Comparison of ENCODE assay signal across 15 mouse cellular contexts in the genomic region with DNA sequence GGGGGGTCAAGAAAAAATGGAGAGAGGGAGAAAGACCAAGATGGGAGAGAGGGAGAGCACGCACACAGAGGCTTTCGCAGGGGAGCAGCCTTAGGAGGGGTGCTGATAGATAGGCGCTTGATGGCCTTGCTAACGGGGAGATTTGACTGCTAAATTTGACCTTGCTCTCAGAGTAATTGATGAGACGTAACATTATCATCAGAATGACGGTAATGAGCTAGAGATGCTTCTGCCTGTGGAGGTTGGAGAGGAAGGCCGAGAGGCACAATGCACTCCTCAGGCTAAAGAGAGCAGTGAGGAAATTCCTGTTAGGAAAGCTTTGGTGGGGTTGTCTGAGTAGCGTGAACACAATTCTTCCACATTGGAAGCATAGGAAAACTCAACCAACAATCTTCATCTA.
A peak's percentile ranks its signal among the peaks of the same experiment; 100 is the strongest.
DNase-seq lines count a peak whose midpoint lies in the region; ATAC-seq and TF ChIP-seq lines count a peak whose summit lies in the region.
"Had no signal": no experiment of that assay in that cellular context is flagged by ENCODE, and none has a peak within 500 bp of the region (broad histone marks: within the 10 kb centered on the region; RNA-seq: fewer than 3 reads in every experiment).

No protein-coding gene starts in this region.

- no peak overlapping the region for H3K9ac ChIP-seq in forebrain, embryonic 14.5 days (ENCODE audit: low read length)
- H3K9ac ChIP-seq in midbrain, embryonic 13.5 days (replicated peaks) = no peak overlapping the region
- no peak overlapping the region for H3K9ac ChIP-seq in midbrain, postnatal 0 days (replicated peaks; ENCODE audit: low read length, poor library complexity, severe bottlenecking)
- H3K9ac ChIP-seq in hindbrain, embryonic 13.5 days = no peak overlapping the region
- H3K9ac ChIP-seq: liver, embryonic 14.5 days had no signal

- H3K36me3 ChIP-seq in forebrain, embryonic 14.5 days (ENCODE audit: control insufficient read depth, insufficient read depth, low read length) = no peaks in the 10 kb centered on the region
- no peaks in the 10 kb centered on the region for H3K36me3 ChIP-seq in forebrain, embryonic 10.5 days (replicated peaks)
- H3K36me3 ChIP-seq in midbrain, embryonic 13.5 days = no peaks in the 10 kb centered on the region
- H3K36me3 ChIP-seq in midbrain, postnatal 0 days (ENCODE audit: insufficient read depth, low read length) = no peaks in the 10 kb centered on the region
- H3K36me3 ChIP-seq in hindbrain, embryonic 13.5 days = no peaks in the 10 kb centered on the region

- H3K9me3 ChIP-seq in forebrain, embryonic 14.5 days (replicated peaks; ENCODE audit: control insufficient read depth, low read length) = no peaks in the 10 kb centered on the region
- H3K9me3 ChIP-seq in forebrain, embryonic 10.5 days = no peaks in the 10 kb centered on the region
- H3K9me3 ChIP-seq in midbrain, embryonic 13.5 days = no peaks in the 10 kb centered on the region
- no peaks in the 10 kb centered on the region for H3K9me3 ChIP-seq in midbrain, postnatal 0 days (ENCODE audit: low read length)
- no peaks in the 10 kb centered on the region for H3K9me3 ChIP-seq in hindbrain, embryonic 13.5 days

- ATAC-seq in forebrain, embryonic 14.5 days = no peak
- ATAC-seq in midbrain, embryonic 13.5 days = peak; percentile 37; the same call in 1 of the 2 replicates
- ATAC-seq in midbrain, postnatal 0 days (ENCODE audit: low FRiP score) = no peak
- ATAC-seq in hindbrain, embryonic 13.5 days (ENCODE audit: low FRiP score) = no peak

- peak; percentile 24 for DNase-seq in forebrain, embryonic 14.5 days (ENCODE audit: low spot score)
- DNase-seq in forebrain, embryonic 10.5 days (ENCODE audit: extremely low spot score, low spot score) = no peak
- no peak for DNase-seq in midbrain, postnatal 0 days (ENCODE audit: low spot score)
- peak; percentile 27 for DNase-seq in retina, embryonic 14.5 days (ENCODE audit: low spot score)
- no peak for DNase-seq in layer of hippocampus, adult 9-11 months
- DNase-seq in adrenal gland, adult 8-10 months = no peak
- DNase-seq: cerebellum, adult 9-10 months; heart, adult 18-20 months; kidney, adult 11 months; kidney, postnatal 25 days; layer of hippocampus, postnatal 36 days; thymus, adult 18-20 months had no signal

- H3K4me3 ChIP-seq in forebrain, embryonic 14.5 days (ENCODE audit: low read depth, low read length) = no peak overlapping the region
- no peak overlapping the region for H3K4me3 ChIP-seq in forebrain, embryonic 10.5 days
- H3K4me3 ChIP-seq in midbrain, embryonic 13.5 days (replicated peaks) = no peak overlapping the region
- H3K4me3 ChIP-seq in midbrain, postnatal 0 days (ENCODE audit: low read depth, low read length) = no peak overlapping the region
- H3K4me3 ChIP-seq in hindbrain, embryonic 13.5 days = no peak overlapping the region

- 43% methylated on average over 8 of the region's 8 CpGs for WGBS in forebrain, embryonic 14.5 days
- WGBS in forebrain, embryonic 10.5 days = 55% methylated on average over 8 of the region's 8 CpGs
- 45% methylated on average over 8 of the region's 8 CpGs for WGBS in midbrain, embryonic 13.5 days
- 49% methylated on average over 8 of the region's 8 CpGs for WGBS in midbrain, postnatal 0 days
- WGBS in hindbrain, embryonic 13.5 days = 26% methylated on average over 8 of the region's 8 CpGs

- no peak for TF ChIP-seq CTCF in midbrain, postnatal 0 days (IDR thresholded peaks at IDR 0.05)

- H3K4me1 ChIP-seq in forebrain, embryonic 14.5 days (ENCODE audit: control insufficient read depth, insufficient read depth, low read length) = 0 out of 2 replicates have a peak, but pooled peaks cover 4% of the 10 kb centered on the region
- peaks cover 8% of the 10 kb centered on the region; the same call in 1 of the 2 replicates for H3K4me1 ChIP-seq in forebrain, embryonic 10.5 days
- H3K4me1 ChIP-seq in midbrain, embryonic 13.5 days (replicated peaks) = peaks cover 8% of the 10 kb centered on the region; the same call in 1 of the 2 replicates
- H3K4me1 ChIP-seq in midbrain, postnatal 0 days (ENCODE audit: insufficient read depth, low read length) = no peaks in the 10 kb centered on the region
- H3K4me1 ChIP-seq in hindbrain, embryonic 13.5 days (replicated peaks) = peaks cover 10% of the 10 kb centered on the region

- no peak overlapping the region for H3K27ac ChIP-seq in forebrain, embryonic 14.5 days (ENCODE audit: low read depth, low read length)
- H3K27ac ChIP-seq in forebrain, embryonic 10.5 days = no peak overlapping the region
- H3K27ac ChIP-seq in midbrain, embryonic 13.5 days = no peak overlapping the region
- no peak overlapping the region for H3K27ac ChIP-seq in midbrain, postnatal 0 days (ENCODE audit: low read depth, low read length)
- peak overlapping the region; percentile 72 for H3K27ac ChIP-seq in hindbrain, embryonic 13.5 days
- H3K27ac ChIP-seq: liver, embryonic 14.5 days had no signal

- no peak overlapping the region for H3K4me2 ChIP-seq in forebrain, embryonic 14.5 days (ENCODE audit: low read length)
- no peak overlapping the region for H3K4me2 ChIP-seq in midbrain, embryonic 13.5 days (replicated peaks)
- H3K4me2 ChIP-seq in midbrain, postnatal 0 days (ENCODE audit: low read depth, low read length, poor library complexity, severe bottlenecking) = no peak overlapping the region
- no peak overlapping the region for H3K4me2 ChIP-seq in hindbrain, embryonic 13.5 days

- H3K27me3 ChIP-seq in forebrain, embryonic 14.5 days (replicated peaks; ENCODE audit: control insufficient read depth, insufficient read depth, low read length) = no peaks in the 10 kb centered on the region
- no peaks in the 10 kb centered on the region for H3K27me3 ChIP-seq in forebrain, embryonic 10.5 days (ENCODE audit: poor library complexity, severe bottlenecking)
- H3K27me3 ChIP-seq in midbrain, embryonic 13.5 days = no peaks in the 10 kb centered on the region
- H3K27me3 ChIP-seq in midbrain, postnatal 0 days (ENCODE audit: insufficient read depth, low read length) = no peaks in the 10 kb centered on the region
- no peaks in the 10 kb centered on the region for H3K27me3 ChIP-seq in hindbrain, embryonic 13.5 days

Comparison
In these comparisons a context has a peak if more than half of its experiments do, and no peak if none do; other contexts are left out.
1. DNase-seq: peak in forebrain, embryonic 14.5 days (single experiment) and retina, embryonic 14.5 days (single experiment); none in forebrain, embryonic 10.5 days (single experiment), midbrain, postnatal 0 days (single experiment), layer of hippocampus, adult 9-11 months (single experiment) and adrenal gland, adult 8-10 months (single experiment).